Mouse (Mus musculus) gastrocnemius, postnatal 14 days (tissue): Measurements from ENCODE around the gene Hyal2. TPM values are rescaled to one million over a fixed set of nuclear protein-coding genes. Genes with fewer than 3 reads are reported as not detected.

Source experiments
- DNase-seq: peaks from one replicate; pipeline ENCODE4 v3.0.0; 2021; ENCODE audit warnings: mixed read lengths
- intact Hi-C: fragments of 180-260 bp; cut with DNase I; formaldehyde crosslinking; loops from one replicate; pipeline ENCODE4 v1.15.1; 2025; ENCODE audit warnings: low total_unique reads
- long read RNA-seq, 2 experiments: library from polyadenylated mRNA; stranded (forward); transcript quantifications; one replicate each; pipeline ENCODE4 v2.0.0; 2021
- total RNA-seq, 2 experiments: library from RNA; stranded (reverse); gene quantifications; 2 replicates each; pipeline ENCODE4 v1.2.3; 2021

Gene Hyal2
- total RNA-seq, result 10 to 100 TPM; 12.7 to 14.5 TPM
- long read RNA-seq, experiment 1, transcript Hyal2-201 (4 exons, 1,893 nt), result major isoform, 17 of 20 reads
- long read RNA-seq, experiment 1, partial matches to known transcripts, result 1 of 20 reads
- long read RNA-seq, experiment 1, other reads (novel, unspliced or antisense), result 2 of 20 reads
- long read RNA-seq, experiment 2, transcript Hyal2-201 (4 exons, 1,893 nt), result major isoform, 17 of 25 reads
- long read RNA-seq, experiment 2, partial matches to known transcripts, result 5 of 25 reads
- long read RNA-seq, experiment 2, other reads (novel, unspliced or antisense), result 3 of 25 reads

GRCm38 (mm10) chr9:107567702-107568319 lies at the start of gene Hyal2:
Gene Hyal2 (plus strand): TSS chr9:107567945.
- intact Hi-C loops, result no loop called here
- DNase-seq, result no peak

GRCm38 (mm10) chr9:107520331-107520730 lies 47.4 kb upstream of the Hyal2 start:
- DNase-seq, result no peak
- intact Hi-C loops, result no loop called here

GRCm38 (mm10) chr9:107521190-107521589 lies 46.6 kb upstream of the Hyal2 start:
- intact Hi-C loops, result no loop called here
- DNase-seq, result no peak

GRCm38 (mm10) chr9:107521711-107522399 lies 45.9 kb upstream of the Hyal2 start:
- intact Hi-C loops, result no loop called here
- no peak for DNase-seq

GRCm38 (mm10) chr9:107522400-107522711 lies 45.4 kb upstream of the Hyal2 start:
- intact Hi-C loops, result no loop called here
- no peak for DNase-seq

- intact Hi-C loops, result no loop called here
These were observed 41.3 kb upstream of the Hyal2 start for GRCm38 (mm10) chr9:107526198-107527026.

GRCm38 (mm10) chr9:107533791-107534407 lies 33.8 kb upstream of the Hyal2 start, which contains the start of gene Tmem115:
Gene Tmem115 (plus strand): TSS chr9:107533945.
- intact Hi-C loops, result no loop called here
- DNase-seq, result peak; percentile 93

More at GRCm38 (mm10) chr9:107526198-107527026, 41.3 kb upstream of the Hyal2 start:
- peak; percentile 62 for DNase-seq

GRCm38 (mm10) chr9:107534408-107535202 lies 33.1 kb upstream of the Hyal2 start:
- intact Hi-C loops, result no loop called here
- peak; percentile 64 for DNase-seq

GRCm38 (mm10) chr9:107538231-107538630 lies 29.5 kb upstream of the Hyal2 start:
- intact Hi-C loops, result no loop called here

DNA sequence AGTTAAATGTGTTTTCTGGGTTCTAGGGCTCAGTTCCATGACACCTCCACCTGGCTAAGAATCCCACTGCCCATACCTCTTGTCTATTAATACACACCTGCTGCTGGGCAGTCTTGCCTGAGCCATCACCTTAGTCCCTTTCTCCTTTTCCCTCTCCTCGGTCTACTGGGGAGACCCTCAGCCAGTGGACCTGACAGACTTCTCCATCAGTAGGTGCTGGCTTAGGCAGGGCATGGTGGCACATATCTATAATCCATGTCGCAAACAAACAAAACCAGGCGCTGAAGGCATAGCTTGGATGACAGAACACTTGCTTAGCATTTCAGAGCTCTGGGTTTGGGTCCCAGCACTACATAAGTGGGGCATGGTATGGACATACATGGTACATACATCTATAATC lies 29.0 kb upstream of the Hyal2 start:
- intact Hi-C loops, result no loop called here
- DNase-seq, result no peak

More at GRCm38 (mm10) chr9:107538231-107538630, 29.5 kb upstream of the Hyal2 start:
- DNase-seq, result no peak

GRCm38 (mm10) chr9:107539940-107540339 lies 27.8 kb upstream of the Hyal2 start:
- DNase-seq, result no peak
- intact Hi-C loops, result no loop called here

GRCm38 (mm10) chr9:107540420-107540819 lies 27.3 kb upstream of the Hyal2 start:
- intact Hi-C loops, result no loop called here

DNA sequence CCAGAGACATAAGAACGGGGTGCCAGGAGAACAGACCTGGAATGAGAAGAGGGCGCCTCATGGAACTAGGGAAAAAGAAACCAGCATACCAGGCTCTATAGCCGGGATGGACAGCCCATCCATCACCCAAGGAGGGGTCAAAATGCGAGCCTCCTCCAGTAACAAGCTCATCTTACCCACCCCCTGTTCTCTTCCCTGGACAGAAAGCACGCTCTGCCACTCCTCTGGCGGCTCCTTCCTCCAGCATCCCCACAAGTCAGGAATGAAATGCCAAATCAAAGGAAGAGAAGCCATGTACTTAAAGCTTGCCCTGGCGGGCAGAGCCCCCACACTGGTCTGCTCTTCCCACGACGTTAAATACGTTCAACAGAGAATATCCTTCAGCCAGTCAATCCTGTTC lies 26.7 kb upstream of the Hyal2 start:
- intact Hi-C loops, result no loop called here
- DNase-seq, result no peak

More at GRCm38 (mm10) chr9:107540420-107540819, 27.3 kb upstream of the Hyal2 start:
- DNase-seq, result no peak

DNA sequence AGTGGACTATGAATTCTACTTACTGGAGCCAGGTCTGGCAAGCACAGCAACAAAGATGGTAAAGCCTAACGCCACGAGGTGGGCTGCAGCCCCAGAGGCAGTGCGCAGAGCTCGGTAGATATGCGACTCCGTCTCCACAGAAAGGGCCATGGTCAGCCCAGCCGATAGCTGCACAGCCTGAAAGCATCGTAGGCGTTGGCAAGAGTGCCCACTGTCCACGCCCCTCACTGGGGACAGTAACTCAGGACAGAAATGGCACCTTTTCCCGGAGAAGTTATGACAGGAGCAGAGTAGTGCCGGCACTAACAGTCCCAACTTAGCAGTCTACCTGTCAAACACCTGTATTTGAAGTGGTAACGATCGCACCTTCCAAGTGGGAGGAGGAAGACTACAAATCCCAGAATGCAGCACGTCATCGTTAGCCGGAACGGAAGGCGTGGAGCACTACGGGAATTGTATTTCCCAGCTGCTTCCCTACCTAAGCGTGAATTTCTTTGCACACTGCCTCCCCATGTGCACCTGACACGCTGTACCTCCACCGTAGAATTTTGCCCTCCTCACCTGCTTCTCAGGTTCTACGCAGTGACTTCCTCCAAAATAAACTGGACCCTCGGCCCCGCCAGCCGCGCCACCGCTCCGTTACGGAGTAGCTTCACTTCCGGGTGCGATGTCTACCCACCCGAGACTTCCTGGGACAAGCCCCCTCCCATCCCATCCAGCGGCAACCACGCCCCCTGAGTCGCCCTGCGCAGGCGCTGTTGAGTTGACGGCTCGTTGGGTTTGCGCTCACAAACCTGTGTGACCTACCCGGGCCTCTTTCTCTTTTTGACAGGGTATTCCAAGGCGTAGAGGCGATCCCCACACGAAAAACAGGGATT lies 26.0 kb upstream of the Hyal2 start, which contains the start of the genes Cyb561d2 and Nprl2:
Cyb561d2 (minus strand) TSS at position 720 of the 878 bp plus-strand sequence.
Nprl2 (plus strand) TSS at position 753 of the 878 bp plus-strand sequence.
- peak; percentile 93 for DNase-seq
- intact Hi-C loops, result no loop called here

- intact Hi-C loops, result no loop called here
- DNase-seq, result no peak
These were observed 25.4 kb upstream of the Hyal2 start for GRCm38 (mm10) chr9:107542352-107542686.

- DNase-seq, result no peak
- intact Hi-C loops, result no loop called here
These were observed 25.0 kb upstream of the Hyal2 start for GRCm38 (mm10) chr9:107542721-107543120.

DNA sequence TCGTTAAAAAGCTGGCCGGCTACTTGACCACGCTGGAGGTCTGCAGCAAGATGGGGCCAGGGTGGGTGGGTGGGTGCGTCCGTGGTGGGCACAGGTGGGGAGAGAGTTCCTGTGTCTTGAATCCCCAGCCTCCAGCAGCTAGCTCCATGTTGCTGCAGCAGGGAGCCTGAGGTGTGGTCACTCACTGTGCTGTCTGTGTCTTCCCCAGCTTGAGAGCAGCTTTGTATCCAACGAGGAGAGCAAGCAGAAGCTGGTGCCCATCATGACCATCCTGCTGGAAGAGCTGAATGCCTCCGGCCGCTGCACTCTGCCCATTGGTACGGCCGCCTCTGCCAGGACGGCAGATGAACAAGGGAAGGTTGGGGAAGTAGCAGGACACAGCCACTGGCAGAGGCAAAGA lies 24.4 kb upstream of the Hyal2 start:
- intact Hi-C loops, result no loop called here
- no peak for DNase-seq
